Mouse (Mus musculus): ENCODE results near the gene Mras. TPM values are rescaled to one million over a fixed set of nuclear protein-coding genes. Genes with fewer than 3 reads are reported as not detected.

Gene Mras
- polyA plus RNA-seq, 1 experiment from 2014 or later = 10.2 TPM

GRCm38 (mm10) chr9:99341600-99341999, 95.6 kb downstream of the Mras start:
- Histone ChIP-seq H3K27me3 (ENCODE audit: control insufficient read depth, insufficient read depth, low read length) (no peaks in the 10 kb centered on the region), H3K9me3 (ENCODE audit: control insufficient read depth, low read length) (no peaks in the 10 kb centered on the region), H3K4me3 (ENCODE audit: low read depth, low read length) (no peak overlapping the region), H3K27ac (replicated peaks) (no peak overlapping the region), H3K9ac (ENCODE audit: low read length) (no peak overlapping the region), H3K36me3 (ENCODE audit: control insufficient read depth, insufficient read depth, low read length) (no peaks in the 10 kb centered on the region), H3K4me1 (replicated peaks; ENCODE audit: control insufficient read depth, insufficient read depth) (no peaks in the 10 kb centered on the region), H3K4me2 (replicated peaks; ENCODE audit: low read depth) (no peak overlapping the region)
- ATAC-seq (ENCODE audit: low FRiP score, low TSS enrichment) = no peak
- WGBS = 45% methylated on average over 3 of the region's 3 CpGs
- no peak for DNase-seq (ENCODE audit: low spot score)
- no peak for TF ChIP-seq EP300 (optimal IDR thresholded peaks at IDR 0.05)
- no peak for TF ChIP-seq CTCF (IDR thresholded peaks at IDR 0.05; ENCODE audit: low read depth)

- Histone ChIP-seq H3K9ac (ENCODE audit: low read length) (no peak overlapping the region), H3K4me1 (replicated peaks; ENCODE audit: control insufficient read depth, insufficient read depth) (no peaks in the 10 kb centered on the region), H3K4me2 (replicated peaks; ENCODE audit: low read depth) (no peak overlapping the region), H3K36me3 (ENCODE audit: control insufficient read depth, insufficient read depth, low read length) (no peaks in the 10 kb centered on the region), H3K9me3 (ENCODE audit: control insufficient read depth, low read length) (no peaks in the 10 kb centered on the region), H3K27ac (replicated peaks) (no peak overlapping the region), H3K27me3 (ENCODE audit: control insufficient read depth, insufficient read depth, low read length) (no peaks in the 10 kb centered on the region), H3K4me3 (ENCODE audit: low read depth, low read length) (no peak overlapping the region)
- ATAC-seq (ENCODE audit: low FRiP score, low TSS enrichment) (no peak), DNase-seq (ENCODE audit: low spot score) (no peak)
- WGBS = 54% methylated on average over 12 of the region's 12 CpGs
- TF ChIP-seq CTCF (IDR thresholded peaks at IDR 0.05; ENCODE audit: low read depth) (no peak), EP300 (optimal IDR thresholded peaks at IDR 0.05) (no peak)
Measured at GRCm38 (mm10) chr9:99340126-99340525, 97.1 kb downstream of the Mras start.

- H3K9me3 ChIP-seq (ENCODE audit: control insufficient read depth, low read length) = no peaks in the 10 kb centered on the region
- ATAC-seq (ENCODE audit: low FRiP score, low TSS enrichment) = no peak
- DNase-seq (ENCODE audit: low spot score) = no peak
- WGBS = 96% methylated on average over 1 of the region's 1 CpGs
- no peak overlapping the region for H3K4me2 ChIP-seq (replicated peaks; ENCODE audit: low read depth)
- no peak overlapping the region for H3K4me3 ChIP-seq (ENCODE audit: low read depth, low read length)
- no peaks in the 10 kb centered on the region for H3K27me3 ChIP-seq (ENCODE audit: control insufficient read depth, insufficient read depth, low read length)
- TF ChIP-seq EP300 (optimal IDR thresholded peaks at IDR 0.05) (no peak), CTCF (IDR thresholded peaks at IDR 0.05; ENCODE audit: low read depth) (peak; percentile 54)
- no peaks in the 10 kb centered on the region for H3K4me1 ChIP-seq (replicated peaks; ENCODE audit: control insufficient read depth, insufficient read depth)
- H3K9ac ChIP-seq (ENCODE audit: low read length) = no peak overlapping the region
- no peak overlapping the region for H3K27ac ChIP-seq (replicated peaks)
- no peaks in the 10 kb centered on the region for H3K36me3 ChIP-seq (ENCODE audit: control insufficient read depth, insufficient read depth, low read length)
Measured at GRCm38 (mm10) chr9:99339182-99339581, 98.0 kb downstream of the Mras start.

GRCm38 (mm10) chr9:99338293-99338692, 98.9 kb downstream of the Mras start:
- TF ChIP-seq EP300 (optimal IDR thresholded peaks at IDR 0.05) (no peak), CTCF (IDR thresholded peaks at IDR 0.05; ENCODE audit: low read depth) (no peak)
- Histone ChIP-seq H3K9me3 (ENCODE audit: control insufficient read depth, low read length) (no peaks in the 10 kb centered on the region), H3K4me3 (ENCODE audit: low read depth, low read length) (no peak overlapping the region), H3K9ac (ENCODE audit: low read length) (no peak overlapping the region), H3K27me3 (ENCODE audit: control insufficient read depth, insufficient read depth, low read length) (no peaks in the 10 kb centered on the region), H3K36me3 (ENCODE audit: control insufficient read depth, insufficient read depth, low read length) (no peaks in the 10 kb centered on the region), H3K4me1 (replicated peaks; ENCODE audit: control insufficient read depth, insufficient read depth) (no peaks in the 10 kb centered on the region), H3K4me2 (replicated peaks; ENCODE audit: low read depth) (no peak overlapping the region), H3K27ac (replicated peaks) (no peak overlapping the region)
- DNase-seq (ENCODE audit: low spot score) = no peak
- ATAC-seq (ENCODE audit: low FRiP score, low TSS enrichment) = no peak
- WGBS = 100% methylated on average over 1 of the region's 1 CpGs

- no peak overlapping the region for H3K9ac ChIP-seq (ENCODE audit: low read length)
- TF ChIP-seq EP300 (optimal IDR thresholded peaks at IDR 0.05) = no peak
- TF ChIP-seq CTCF (IDR thresholded peaks at IDR 0.05; ENCODE audit: low read depth) = no peak
- WGBS = 59% methylated on average over 4 of the region's 4 CpGs
- no peak for DNase-seq (ENCODE audit: low spot score)
- H3K4me1 ChIP-seq (replicated peaks; ENCODE audit: control insufficient read depth, insufficient read depth) = no peaks in the 10 kb centered on the region
- no peak overlapping the region for H3K4me3 ChIP-seq (ENCODE audit: low read depth, low read length)
- no peak overlapping the region for H3K4me2 ChIP-seq (replicated peaks; ENCODE audit: low read depth)
- H3K27ac ChIP-seq (replicated peaks) = no peak overlapping the region
- no peaks in the 10 kb centered on the region for H3K9me3 ChIP-seq (ENCODE audit: control insufficient read depth, low read length)
- peak; percentile 94 for ATAC-seq (ENCODE audit: low FRiP score, low TSS enrichment)
- no peaks in the 10 kb centered on the region for H3K36me3 ChIP-seq (ENCODE audit: control insufficient read depth, insufficient read depth, low read length)
- no peaks in the 10 kb centered on the region for H3K27me3 ChIP-seq (ENCODE audit: control insufficient read depth, insufficient read depth, low read length)
Measured at GRCm38 (mm10) chr9:99336538-99336937, 100.6 kb downstream of the Mras start.

Other genes starting within 250 kb of the Mras start
- not detected in 2 replicates for gene Faiml, start 200.1 kb downstream of the Mras start, polyA plus RNA-seq (2015; fragmentation: Nextera tagmentation; extraction: Ambion mirVana)
- gene Cep70, start 194.0 kb downstream of the Mras start, polyA plus RNA-seq (2015; fragmentation: Nextera tagmentation; extraction: Ambion mirVana) = 11.6 and 13.3 TPM in 2 replicates
- gene Esyt3, start 78.8 kb downstream of the Mras start, polyA plus RNA-seq (2015; fragmentation: Nextera tagmentation; extraction: Ambion mirVana) = 9.5 and 9.6 TPM in 2 replicates
- gene Nme9, start 14.1 kb upstream of the Mras start, polyA plus RNA-seq (2015; fragmentation: Nextera tagmentation; extraction: Ambion mirVana) = not detected in 2 replicates
- 13.0 and 13.7 TPM in 2 replicates for gene Armc8, start 131.5 kb upstream of the Mras start, polyA plus RNA-seq (2015; fragmentation: Nextera tagmentation; extraction: Ambion mirVana)
- 14.2 and 15.5 TPM in 2 replicates for gene Dbr1, start 138.4 kb upstream of the Mras start, polyA plus RNA-seq (2015; fragmentation: Nextera tagmentation; extraction: Ambion mirVana)
- 4.3 and 4.5 TPM in 2 replicates for gene A4gnt, start 175.1 kb upstream of the Mras start, polyA plus RNA-seq (2015; fragmentation: Nextera tagmentation; extraction: Ambion mirVana)
- gene Dzip1l, start 192.1 kb upstream of the Mras start, polyA plus RNA-seq (2015; fragmentation: Nextera tagmentation; extraction: Ambion mirVana) = 6.3 and 8.6 TPM in 2 replicates